Mouse (Mus musculus) hindbrain, embryonic 10.5 days (tissue): ENCODE measurements at regions not wholly inside any gene's neighbourhood (a gene's known extent, or its start where the extent isn't known, plus 50 kb on each side); places are given as distances from the start of the nearest gene placed in this dataset.

Experiments used
- DNase-seq: peaks from one replicate; pipeline ENCODE4 v3.0.0-alpha.2; 2017; ENCODE audit warnings: low spot score
- H3K27ac ChIP-seq: fragments of 300-500 bp; sonication (generic); 2 replicates; pipeline ENCODE4 v1.5.1; 2016; ENCODE audit warnings: mild to moderate bottlenecking, moderate library complexity
- H3K27me3 ChIP-seq: fragments of 300-500 bp; sonication (generic); 2 replicates; pipeline ENCODE4 v1.6.1; 2016; ENCODE audit warnings: mild to moderate bottlenecking; ENCODE audit not compliant: poor library complexity, insufficient read depth, severe bottlenecking
- H3K36me3 ChIP-seq: fragments of 300-500 bp; sonication (generic); 2 replicates; pipeline ENCODE4 v1.6.1; 2016; ENCODE audit warnings: mild to moderate bottlenecking, moderate library complexity
- H3K4me1 ChIP-seq: fragments of 300-500 bp; sonication (generic); replicated peaks from 2 replicates; pipeline ENCODE4 v1.6.1; 2016; ENCODE audit warnings: mild to moderate bottlenecking
- H3K4me3 ChIP-seq: fragments of 300-500 bp; sonication (generic); 2 replicates; pipeline ENCODE4 v1.5.1; 2016; ENCODE audit warnings: mild to moderate bottlenecking, moderate library complexity
- H3K9me3 ChIP-seq: fragments of 300-500 bp; sonication (generic); 2 replicates; pipeline ENCODE4 v1.6.1; 2016; ENCODE audit warnings: mild to moderate bottlenecking, moderate library complexity
- WGBS: fragments of 180-500 bp; shearing (Covaris S2); methylation state at CpG from one replicate; pipeline ENCODE4 v1.1.7; 2016; 5-methylcytosine and 5-hydroxymethylcytosine counted together

GRCm38 (mm10) chrX:11552177-11552576 lies 224.6 kb downstream of the H2al1j start:
- Histone ChIP-seq H3K27ac (no peak overlapping the region), H3K9me3 (no peaks in the 10 kb centered on the region), H3K4me1 (peaks cover 24% of the 10 kb centered on the region), H3K27me3 (peaks cover 87% of the 10 kb centered on the region), H3K36me3 (no peaks in the 10 kb centered on the region), H3K4me3 (no peak overlapping the region)
- WGBS: 61% methylated on average over 5 of the region's 5 CpGs
- no peak for DNase-seq

- no peak for DNase-seq
- H3K9me3 ChIP-seq: no peaks in the 10 kb centered on the region
- H3K27me3 ChIP-seq: peaks cover 77% of the 10 kb centered on the region
- no peak overlapping the region for H3K27ac ChIP-seq
- no peak overlapping the region for H3K4me3 ChIP-seq
- H3K4me1 ChIP-seq: peaks cover 18% of the 10 kb centered on the region
- 86% methylated on average over 7 of the region's 7 CpGs for WGBS
- no peaks in the 10 kb centered on the region for H3K36me3 ChIP-seq
These were observed 227.5 kb downstream of the H2al1j start for GRCm38 (mm10) chrX:11555035-11555570.

- Histone ChIP-seq H3K36me3 (no peaks in the 10 kb centered on the region), H3K9me3 (no peaks in the 10 kb centered on the region), H3K4me1 (0 out of 2 replicates have a peak, but pooled peaks cover 8% of the 10 kb centered on the region), H3K4me3 (no peak overlapping the region), H3K27me3 (peaks cover 74% of the 10 kb centered on the region), H3K27ac (no peak overlapping the region)
- no peak for DNase-seq
- WGBS: 96% methylated on average over 2 of the region's 2 CpGs
These were observed 230.6 kb downstream of the H2al1j start for GRCm38 (mm10) chrX:11558260-11558659.

DNA sequence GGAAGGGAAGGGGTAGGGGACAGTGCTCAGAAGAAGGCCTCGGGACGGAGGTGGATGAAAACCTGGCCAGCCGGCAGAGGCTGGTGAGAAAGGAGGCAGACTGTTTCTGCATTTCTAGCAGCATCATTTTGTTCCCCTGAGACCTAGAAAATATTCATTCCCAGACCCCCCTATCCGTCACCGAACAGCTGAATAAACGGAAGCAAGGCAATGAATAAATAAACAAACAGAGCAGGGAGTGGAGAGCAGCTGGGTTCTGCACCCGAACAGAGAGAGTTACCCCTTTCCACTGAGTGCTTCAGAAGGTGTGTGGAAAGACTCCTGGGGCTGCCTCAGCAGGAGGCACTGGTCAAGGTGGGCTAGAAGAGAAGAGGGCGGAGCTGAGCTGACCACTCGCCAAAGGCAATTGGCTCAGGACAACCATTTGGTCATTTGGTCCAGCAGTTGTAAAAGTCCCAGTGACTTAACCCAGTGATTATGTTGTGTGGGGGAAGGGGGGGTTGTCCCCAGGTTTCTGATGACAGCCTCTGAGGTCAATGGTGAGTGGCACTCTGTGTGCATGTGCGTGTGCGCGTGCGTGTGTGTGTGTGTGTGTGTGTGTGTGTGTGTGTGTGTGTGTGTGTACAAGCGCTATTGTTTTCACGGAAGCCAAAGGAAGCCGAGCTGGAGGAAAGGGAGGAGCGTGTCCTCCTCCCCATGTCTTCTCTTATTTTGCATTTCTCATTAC lies 233.1 kb downstream of the H2al1j start:
- Histone ChIP-seq H3K4me3 (no peak overlapping the region), H3K27me3 (peaks cover 72% of the 10 kb centered on the region), H3K4me1 (0 out of 2 replicates have a peak, but pooled peaks cover 8% of the 10 kb centered on the region), H3K9me3 (no peaks in the 10 kb centered on the region), H3K27ac (no peak overlapping the region), H3K36me3 (no peaks in the 10 kb centered on the region)
- WGBS: 47% methylated on average over 17 of the region's 17 CpGs
- no peak for DNase-seq

DNA sequence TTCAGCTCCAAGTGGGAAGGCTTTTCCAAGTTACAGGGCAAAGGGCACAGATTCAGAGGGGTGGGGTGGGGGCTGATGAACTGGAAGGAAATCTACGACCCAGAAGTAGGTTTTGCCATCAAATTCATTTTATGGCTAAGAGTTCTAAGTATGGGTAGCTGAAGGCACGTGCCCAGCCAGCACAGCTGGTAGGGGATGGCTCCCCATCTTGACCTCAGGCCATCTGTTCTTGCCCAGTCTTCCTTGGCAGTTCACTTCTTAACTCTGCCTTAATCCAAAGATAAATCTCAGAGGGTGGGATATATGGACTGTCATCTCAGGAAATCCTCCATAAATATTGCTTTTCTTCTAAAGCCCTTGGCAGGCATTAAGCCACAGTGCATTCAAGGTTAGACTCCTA lies 238.3 kb downstream of the H2al1j start:
- H3K27ac ChIP-seq: no peak overlapping the region
- no peak overlapping the region for H3K4me3 ChIP-seq
- no peak for DNase-seq
- H3K4me1 ChIP-seq: 0 out of 2 replicates have a peak, but pooled peaks cover 1% of the 10 kb centered on the region
- WGBS: 81% methylated on average over 2 of the region's 2 CpGs
- H3K27me3 ChIP-seq: peaks cover 73% of the 10 kb centered on the region
- no peaks in the 10 kb centered on the region for H3K36me3 ChIP-seq
- H3K9me3 ChIP-seq: no peaks in the 10 kb centered on the region

DNA sequence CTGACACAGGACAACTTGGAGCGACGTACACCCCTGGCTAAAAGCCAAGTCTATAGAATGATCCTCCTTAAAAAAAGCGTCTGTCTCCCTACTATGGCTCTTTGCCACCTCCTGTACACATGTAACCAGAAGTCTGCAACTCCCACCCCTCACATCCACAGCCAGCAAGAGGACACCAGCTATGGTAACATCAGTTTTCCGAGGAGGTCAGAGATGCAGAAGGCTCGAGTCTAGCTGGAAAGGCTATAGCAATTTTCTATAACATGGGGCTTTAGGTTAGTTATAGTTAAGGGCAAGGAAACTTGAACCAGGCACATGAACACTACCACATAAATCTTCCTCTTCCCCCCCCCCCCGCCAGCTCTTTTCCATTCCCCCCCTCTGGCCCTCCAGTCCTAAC lies 240.2 kb downstream of the H2al1j start:
- Histone ChIP-seq H3K27me3 (peaks cover 68% of the 10 kb centered on the region), H3K27ac (no peak overlapping the region), H3K36me3 (no peaks in the 10 kb centered on the region), H3K4me1 (no peaks in the 10 kb centered on the region), H3K9me3 (no peaks in the 10 kb centered on the region), H3K4me3 (no peak overlapping the region)
- 70% methylated on average over 6 of the region's 6 CpGs for WGBS
- no peak for DNase-seq

DNA sequence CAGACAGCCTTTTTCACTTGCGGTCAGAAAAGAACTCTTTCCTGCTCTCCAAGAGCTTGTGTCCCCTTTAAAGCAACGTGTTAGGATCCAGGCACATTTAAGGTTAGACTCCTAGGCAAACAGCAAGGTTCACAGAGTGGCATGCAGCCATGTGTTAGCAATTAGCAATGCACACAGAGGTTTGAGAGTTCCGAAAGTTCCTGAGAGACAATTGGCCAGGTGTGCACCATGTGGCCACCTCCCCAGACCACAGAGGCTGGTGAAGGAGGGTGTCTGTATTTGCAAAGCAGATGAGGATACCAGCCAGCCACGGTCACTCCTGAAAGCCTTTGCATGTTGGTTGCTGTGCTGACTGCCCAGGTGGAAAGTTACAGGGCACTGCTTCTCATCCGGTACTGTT lies 240.6 kb downstream of the H2al1j start:
- H3K27ac ChIP-seq: no peak overlapping the region
- no peaks in the 10 kb centered on the region for H3K9me3 ChIP-seq
- peaks cover 66% of the 10 kb centered on the region for H3K27me3 ChIP-seq
- no peaks in the 10 kb centered on the region for H3K36me3 ChIP-seq
- no peaks in the 10 kb centered on the region for H3K4me1 ChIP-seq
- DNase-seq: no peak
- WGBS: 71% methylated on average over 5 of the region's 5 CpGs
- no peak overlapping the region for H3K4me3 ChIP-seq

- DNase-seq: no peak
- Histone ChIP-seq H3K9me3 (no peaks in the 10 kb centered on the region), H3K27me3 (peaks cover 43% of the 10 kb centered on the region), H3K4me1 (no peaks in the 10 kb centered on the region), H3K4me3 (no peak overlapping the region), H3K27ac (no peak overlapping the region), H3K36me3 (no peaks in the 10 kb centered on the region)
- WGBS: 69% methylated on average over 3 of the region's 3 CpGs
These were observed 246.7 kb downstream of the H2al1j start for GRCm38 (mm10) chrX:11574354-11574753.

DNA sequence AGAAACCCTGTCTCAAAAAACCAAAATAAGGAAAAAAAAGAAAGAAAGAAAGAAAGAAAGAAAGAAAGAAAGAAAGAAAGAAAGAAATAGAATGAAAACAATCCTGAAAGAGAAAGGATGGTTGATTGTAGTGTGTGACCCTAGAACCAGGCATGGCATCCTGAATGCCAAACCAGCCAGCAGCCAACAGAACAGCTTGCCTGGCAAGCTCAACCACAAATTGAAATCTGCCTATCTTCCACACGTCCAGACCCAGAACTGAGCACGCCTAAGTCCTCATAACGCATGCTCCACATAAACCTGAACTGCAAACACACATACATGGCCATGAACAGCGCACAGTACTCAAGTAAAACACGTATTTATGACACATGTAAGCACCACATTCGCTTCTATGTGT lies 247.9 kb downstream of the H2al1j start:
- Histone ChIP-seq H3K9me3 (no peaks in the 10 kb centered on the region), H3K27me3 (peaks cover 53% of the 10 kb centered on the region), H3K27ac (no peak overlapping the region), H3K4me3 (no peak overlapping the region), H3K36me3 (no peaks in the 10 kb centered on the region), H3K4me1 (no peaks in the 10 kb centered on the region)
- DNase-seq: no peak
- 90% methylated on average over 6 of the region's 6 CpGs for WGBS

DNA sequence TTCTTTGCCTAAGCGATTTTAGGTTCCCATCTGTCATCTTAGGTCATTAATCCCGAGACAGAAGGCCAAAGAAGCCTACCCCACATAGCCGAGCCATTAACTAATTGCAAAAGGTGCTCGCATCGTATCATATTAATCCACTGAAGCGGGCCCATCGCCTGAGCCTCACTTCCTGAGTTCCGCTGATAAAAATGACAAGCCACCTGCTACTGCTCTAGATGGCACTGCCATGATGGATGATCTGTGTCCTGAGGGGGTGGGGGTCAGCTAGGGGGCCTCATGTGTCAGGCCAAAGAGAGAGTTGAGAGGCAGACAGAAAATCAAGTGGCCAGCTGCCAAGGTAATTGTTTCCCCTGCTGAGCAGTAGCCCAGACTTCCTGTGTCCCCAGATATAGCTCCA lies 248.7 kb downstream of the H2al1j start:
- H3K27me3 ChIP-seq: peaks cover 57% of the 10 kb centered on the region
- no peak overlapping the region for H3K27ac ChIP-seq
- WGBS: 79% methylated on average over 8 of the region's 8 CpGs
- no peaks in the 10 kb centered on the region for H3K4me1 ChIP-seq
- H3K4me3 ChIP-seq: no peak overlapping the region
- no peaks in the 10 kb centered on the region for H3K36me3 ChIP-seq
- no peaks in the 10 kb centered on the region for H3K9me3 ChIP-seq
- no peak for DNase-seq

DNA sequence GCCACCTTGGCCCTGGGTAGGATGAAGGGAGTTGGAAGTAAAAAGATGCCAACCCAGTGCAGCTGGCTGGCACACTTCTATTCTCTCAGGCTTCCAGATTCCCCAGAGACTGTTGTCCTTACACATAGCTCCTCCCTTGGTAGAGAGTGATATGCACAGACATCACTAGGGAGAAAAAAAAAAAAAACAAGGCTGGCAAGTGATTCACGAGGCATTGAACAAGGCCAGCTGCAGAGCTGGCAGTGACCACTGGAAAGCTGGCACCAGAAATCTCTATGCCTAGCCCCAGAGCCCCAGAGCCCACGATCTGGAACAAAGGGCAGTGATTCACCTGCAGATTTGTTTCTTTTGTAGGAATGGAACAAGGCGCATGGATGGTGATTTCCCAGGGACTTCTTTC lies 249.7 kb downstream of the H2al1j start:
- 74% methylated on average over 3 of the region's 3 CpGs for WGBS
- Histone ChIP-seq H3K27me3 (peaks cover 50% of the 10 kb centered on the region), H3K9me3 (no peaks in the 10 kb centered on the region), H3K4me3 (no peak overlapping the region), H3K27ac (no peak overlapping the region), H3K4me1 (no peaks in the 10 kb centered on the region), H3K36me3 (no peaks in the 10 kb centered on the region)
- DNase-seq: no peak

DNA sequence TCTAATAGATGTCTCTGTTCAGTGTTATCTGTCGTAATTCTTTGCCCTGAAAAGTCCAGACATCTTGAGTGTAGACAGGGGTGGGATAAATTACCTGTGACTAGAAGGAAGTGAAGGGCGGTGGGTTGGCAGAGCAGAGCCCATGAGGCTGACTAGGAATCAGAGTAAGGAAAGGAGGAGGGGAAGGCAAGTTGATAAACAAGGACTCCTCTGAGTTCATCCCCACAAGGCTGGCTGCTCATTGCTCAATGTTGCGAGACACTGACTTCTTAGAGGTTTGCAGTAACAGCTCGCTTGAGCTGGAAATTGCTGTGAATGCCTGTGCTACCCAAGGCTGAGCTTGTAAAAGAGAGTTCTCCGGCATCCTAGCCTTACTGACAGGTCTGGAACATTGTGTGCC lies 257.7 kb downstream of the H2al1j start:
- Histone ChIP-seq H3K27me3 (peaks cover 47% of the 10 kb centered on the region), H3K4me1 (peaks cover 2% of the 10 kb centered on the region; the same call in 1 of the 2 replicates), H3K27ac (no peak overlapping the region), H3K9me3 (no peaks in the 10 kb centered on the region), H3K36me3 (no peaks in the 10 kb centered on the region), H3K4me3 (no peak overlapping the region)
- no peak for DNase-seq
- WGBS: 75% methylated on average over 5 of the region's 5 CpGs

DNA sequence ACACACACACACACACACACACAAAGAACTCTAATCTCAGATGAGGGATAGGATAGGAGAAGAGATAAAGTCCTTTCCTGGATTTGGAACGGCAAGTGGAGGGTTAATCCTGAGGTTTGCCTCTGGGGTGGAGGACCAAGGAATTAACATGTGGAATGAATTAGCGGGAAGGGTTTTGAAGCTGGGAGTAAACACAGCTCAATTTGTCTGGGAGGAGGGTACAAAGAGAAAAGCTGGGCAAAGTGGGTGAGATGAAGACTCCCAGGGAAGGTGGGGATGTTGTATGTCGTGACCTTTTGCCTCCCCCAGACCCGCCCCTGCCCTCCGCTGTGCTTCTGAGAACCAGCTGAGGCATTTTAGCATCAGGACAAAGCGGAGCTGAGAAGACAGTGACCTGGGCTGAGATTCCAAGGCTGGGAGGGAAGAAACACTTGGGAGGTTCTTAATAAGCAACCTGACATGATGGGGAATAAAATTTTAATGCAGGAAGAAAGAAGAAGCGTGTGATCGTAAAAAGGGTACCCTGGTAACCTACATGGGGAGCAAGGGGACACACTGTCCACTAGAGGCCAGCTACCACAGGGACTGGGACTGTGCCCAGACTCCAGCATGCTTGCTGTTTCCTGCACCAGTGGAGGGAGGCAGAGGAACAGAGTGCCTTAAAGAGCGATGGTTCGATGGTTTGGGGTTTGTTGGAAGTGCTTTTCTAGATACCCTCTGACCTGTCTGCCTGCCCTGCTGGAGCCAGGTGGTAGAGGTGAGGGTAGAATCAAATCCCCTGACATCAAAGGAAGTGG lies 264.0 kb downstream of the H2al1j start:
- peak; percentile 38 for DNase-seq
- peaks cover 96% of the 10 kb centered on the region for H3K27me3 ChIP-seq
- no peak overlapping the region for H3K27ac ChIP-seq
- H3K4me3 ChIP-seq: no peak overlapping the region
- no peaks in the 10 kb centered on the region for H3K9me3 ChIP-seq
- H3K36me3 ChIP-seq: no peaks in the 10 kb centered on the region
- WGBS: 23% methylated on average over 10 of the region's 10 CpGs
- H3K4me1 ChIP-seq: peaks cover 17% of the 10 kb centered on the region
